Mouse (Mus musculus): ENCODE results near the gene Tmem201. TPM values are rescaled to one million over a fixed set of nuclear protein-coding genes. Genes with fewer than 3 reads are reported as not detected.

Tmem201 gene
- polyA plus RNA-seq (2011; ENCODE audit: insufficient read length, low read depth, missing spikeins) = 14.6 and 19.6 TPM in 2 replicates

- 0 out of 2 replicates have a peak, but pooled peaks cover 4% of the 10 kb centered on the region for H3K4me1 ChIP-seq (ENCODE audit: control insufficient read depth, insufficient read depth, low read length)
These were observed at the start of gene Tmem201 for GRCm38 (mm10) chr4:149737383-149738324. Tmem201 (minus strand) TSS chr4:149738044.

GRCm38 (mm10) chr4:149784901-149785300, 47.1 kb upstream of the Tmem201 start:
- Histone ChIP-seq H3K4me3 (ENCODE audit: insufficient read depth, low read length) (no peak overlapping the region), H3K27ac (ENCODE audit: insufficient read depth, low read length) (no peak overlapping the region), H3K4me1 (ENCODE audit: control insufficient read depth, insufficient read depth, low read length) (0 out of 2 replicates have a peak, but pooled peaks cover 6% of the 10 kb centered on the region)
- TF ChIP-seq CTCF (IDR thresholded peaks at IDR 0.05; ENCODE audit: borderline replicate concordance, insufficient read depth, low read length) (no peak), POLR2A (IDR thresholded peaks at IDR 0.05; ENCODE audit: low read depth, low read length) (no peak)

More at GRCm38 (mm10) chr4:149737383-149738324, at the start of gene Tmem201:
- TF ChIP-seq CTCF (IDR thresholded peaks at IDR 0.05; ENCODE audit: borderline replicate concordance, insufficient read depth, low read length) = peak; percentile 44; the same call in 1 of the 2 replicates
- TF ChIP-seq POLR2A (IDR thresholded peaks at IDR 0.05; ENCODE audit: low read depth, low read length) = no peak; the same call in 1 of the 2 replicates
- H3K27ac ChIP-seq (ENCODE audit: insufficient read depth, low read length) = no peak within 1 kb of the TSS
- peak within 1 kb of the TSS; percentile 66 for H3K4me3 ChIP-seq (ENCODE audit: insufficient read depth, low read length)

GRCm38 (mm10) chr4:149784371-149784770, 46.5 kb upstream of the Tmem201 start:
- TF ChIP-seq CTCF (IDR thresholded peaks at IDR 0.05; ENCODE audit: borderline replicate concordance, insufficient read depth, low read length) (no peak), POLR2A (IDR thresholded peaks at IDR 0.05; ENCODE audit: low read depth, low read length) (no peak)
- Histone ChIP-seq H3K4me3 (ENCODE audit: insufficient read depth, low read length) (no peak overlapping the region), H3K4me1 (ENCODE audit: control insufficient read depth, insufficient read depth, low read length) (0 out of 2 replicates have a peak, but pooled peaks cover 6% of the 10 kb centered on the region), H3K27ac (ENCODE audit: insufficient read depth, low read length) (no peak overlapping the region)

GRCm38 (mm10) chr4:149782975-149783374, 45.1 kb upstream of the Tmem201 start:
- H3K4me1 ChIP-seq (ENCODE audit: control insufficient read depth, insufficient read depth, low read length) = 0 out of 2 replicates have a peak, but pooled peaks cover 6% of the 10 kb centered on the region

GRCm38 (mm10) chr4:149780565-149781356, 42.9 kb upstream of the Tmem201 start:
- Histone ChIP-seq H3K4me1 (ENCODE audit: control insufficient read depth, insufficient read depth, low read length) (peaks cover 10% of the 10 kb centered on the region), H3K4me3 (ENCODE audit: insufficient read depth, low read length) (no peak overlapping the region), H3K27ac (ENCODE audit: insufficient read depth, low read length) (peak overlapping the region; percentile 58)
- TF ChIP-seq POLR2A (IDR thresholded peaks at IDR 0.05; ENCODE audit: low read depth, low read length) = no peak
- TF ChIP-seq CTCF (IDR thresholded peaks at IDR 0.05; ENCODE audit: borderline replicate concordance, insufficient read depth, low read length) = no peak

More at GRCm38 (mm10) chr4:149782975-149783374, 45.1 kb upstream of the Tmem201 start:
- Histone ChIP-seq H3K4me3 (ENCODE audit: insufficient read depth, low read length) (no peak overlapping the region), H3K27ac (ENCODE audit: insufficient read depth, low read length) (no peak overlapping the region)
- TF ChIP-seq CTCF (IDR thresholded peaks at IDR 0.05; ENCODE audit: borderline replicate concordance, insufficient read depth, low read length) (no peak), POLR2A (IDR thresholded peaks at IDR 0.05; ENCODE audit: low read depth, low read length) (no peak)

GRCm38 (mm10) chr4:149779966-149780365, 42.1 kb upstream of the Tmem201 start:
- TF ChIP-seq CTCF (IDR thresholded peaks at IDR 0.05; ENCODE audit: borderline replicate concordance, insufficient read depth, low read length) (no peak), POLR2A (IDR thresholded peaks at IDR 0.05; ENCODE audit: low read depth, low read length) (no peak)
- peaks cover 7% of the 10 kb centered on the region for H3K4me1 ChIP-seq (ENCODE audit: control insufficient read depth, insufficient read depth, low read length)
- no peak overlapping the region for H3K4me3 ChIP-seq (ENCODE audit: insufficient read depth, low read length)
- peak overlapping the region; percentile 58; the same call in 1 of the 2 replicates for H3K27ac ChIP-seq (ENCODE audit: insufficient read depth, low read length)

- H3K4me3 ChIP-seq (ENCODE audit: insufficient read depth, low read length) = no peak overlapping the region
- no peak overlapping the region for H3K27ac ChIP-seq (ENCODE audit: insufficient read depth, low read length)
- peaks cover 7% of the 10 kb centered on the region for H3K4me1 ChIP-seq (ENCODE audit: control insufficient read depth, insufficient read depth, low read length)
- TF ChIP-seq CTCF (IDR thresholded peaks at IDR 0.05; ENCODE audit: borderline replicate concordance, insufficient read depth, low read length) = no peak
- TF ChIP-seq POLR2A (IDR thresholded peaks at IDR 0.05; ENCODE audit: low read depth, low read length) = no peak
These were observed 39.3 kb upstream of the Tmem201 start for GRCm38 (mm10) chr4:149777126-149777525.

- TF ChIP-seq POLR2A (IDR thresholded peaks at IDR 0.05; ENCODE audit: low read depth, low read length) = no peak
- TF ChIP-seq CTCF (IDR thresholded peaks at IDR 0.05; ENCODE audit: borderline replicate concordance, insufficient read depth, low read length) = no peak
- Histone ChIP-seq H3K27ac (ENCODE audit: insufficient read depth, low read length) (no peak overlapping the region), H3K4me3 (ENCODE audit: insufficient read depth, low read length) (no peak overlapping the region), H3K4me1 (ENCODE audit: control insufficient read depth, insufficient read depth, low read length) (peaks cover 7% of the 10 kb centered on the region)
These were observed 38.0 kb upstream of the Tmem201 start for GRCm38 (mm10) chr4:149775760-149776362.

- Histone ChIP-seq H3K4me1 (ENCODE audit: control insufficient read depth, insufficient read depth, low read length) (peaks cover 7% of the 10 kb centered on the region), H3K4me3 (ENCODE audit: insufficient read depth, low read length) (no peak overlapping the region), H3K27ac (ENCODE audit: insufficient read depth, low read length) (no peak overlapping the region)
- TF ChIP-seq CTCF (IDR thresholded peaks at IDR 0.05; ENCODE audit: borderline replicate concordance, insufficient read depth, low read length) = no peak
- no peak for TF ChIP-seq POLR2A (IDR thresholded peaks at IDR 0.05; ENCODE audit: low read depth, low read length)
These were observed 37.5 kb upstream of the Tmem201 start for GRCm38 (mm10) chr4:149775330-149775729.

Data from embryonic fibroblast, embryonic 13.5 days (primary cell).